Mouse (Mus musculus): ENCODE data around the gene Opcml.

Opcml gene

DNA sequence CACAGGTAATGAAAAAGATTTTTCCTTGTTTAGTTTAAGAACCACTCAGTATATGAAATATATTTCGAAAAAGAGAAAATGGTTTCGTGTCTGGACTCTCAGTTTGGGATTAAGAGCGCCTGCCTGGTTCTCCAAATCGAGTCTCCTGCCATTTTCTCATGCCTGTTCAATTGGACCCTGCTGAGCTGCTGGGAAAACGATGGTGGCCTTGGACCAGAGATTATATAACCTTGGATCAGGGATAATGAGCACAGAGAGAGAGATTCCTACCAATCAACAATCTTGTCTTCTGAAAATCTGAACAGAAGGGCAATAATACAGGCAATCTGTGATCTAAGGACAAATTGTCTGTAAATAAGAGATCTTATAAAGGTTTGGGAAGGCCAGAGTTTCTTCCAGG lies 962.3 kb downstream of the Opcml start:
- DNase-seq (ENCODE audit: low read depth, low spot score): no peak

DNA sequence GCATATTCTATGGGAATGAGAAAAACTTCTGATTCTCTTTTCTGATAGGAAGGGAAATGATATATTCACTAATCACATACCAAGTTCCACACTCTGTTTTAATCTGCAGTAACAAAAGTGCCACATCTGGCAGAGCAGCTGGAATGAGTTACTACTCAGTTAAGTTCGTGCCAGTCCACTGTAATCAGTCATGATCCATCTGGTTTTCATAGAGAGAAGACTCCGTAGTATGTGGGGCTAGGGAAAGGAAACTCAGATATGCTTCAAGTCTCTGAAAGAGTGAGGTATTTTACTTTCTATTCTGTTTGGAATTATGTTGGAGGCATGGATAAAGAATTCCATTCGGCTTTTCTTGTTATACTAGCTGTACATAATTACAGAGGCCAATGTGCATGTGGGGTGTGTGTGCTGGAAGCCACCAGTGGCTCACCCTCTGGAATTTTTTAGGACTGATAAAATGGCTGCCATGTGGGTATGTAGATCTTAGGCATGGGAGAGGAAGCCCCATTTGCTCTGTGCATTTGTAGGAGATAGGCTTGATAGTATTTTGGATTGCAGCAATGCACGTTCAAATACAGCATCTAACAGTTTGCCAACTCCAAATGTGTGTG lies 966.4 kb downstream of the Opcml start:
- DNase-seq (ENCODE audit: low read depth, low spot score): no peak

DNA sequence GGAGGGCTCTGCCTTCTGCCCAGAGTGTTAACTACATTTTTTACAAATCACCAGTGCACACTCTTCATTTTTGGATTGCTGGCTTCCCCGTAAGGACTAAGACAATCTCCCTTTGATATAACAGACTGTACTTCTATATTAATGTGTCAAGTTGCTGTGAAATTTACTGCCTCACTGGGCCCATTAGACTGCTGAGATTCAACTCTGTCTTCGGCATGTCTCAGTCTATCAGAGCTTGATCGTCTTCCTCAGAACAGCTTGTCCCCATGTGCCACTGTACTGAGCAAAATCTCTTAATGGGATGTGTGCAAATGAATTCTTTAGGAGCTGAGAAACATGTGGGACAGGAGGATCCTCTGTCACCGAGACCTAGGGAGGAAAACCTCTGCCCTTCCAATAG lies 970.9 kb downstream of the Opcml start:
- DNase-seq (ENCODE audit: low read depth, low spot score): no peak

GRCm38 (mm10) chr9:28764149-28764548 lies 973.6 kb downstream of the Opcml start:
- DNase-seq (ENCODE audit: low read depth, low spot score): no peak

- DNase-seq (ENCODE audit: low read depth, low spot score): no peak
Measured at GRCm38 (mm10) chr9:28776517-28777503, 986.2 kb downstream of the Opcml start.

DNA sequence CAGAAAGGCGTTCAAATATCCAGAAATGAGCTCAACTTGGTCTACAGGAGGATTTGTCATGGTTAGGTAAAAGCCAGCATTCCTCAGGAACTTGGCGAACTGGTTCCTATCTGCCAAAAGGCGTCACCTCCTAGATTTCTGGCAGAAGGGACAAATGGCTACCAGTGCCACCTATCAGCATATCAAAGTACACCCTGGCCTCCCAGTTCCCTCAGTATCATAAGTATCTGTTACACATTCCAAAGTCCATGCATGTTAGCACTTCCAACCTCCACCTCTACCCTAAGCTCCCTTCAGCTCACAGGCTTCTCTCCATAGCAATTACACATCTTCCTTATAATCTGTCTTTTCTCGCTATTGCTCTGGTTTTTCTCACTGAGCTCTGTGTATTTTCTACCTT lies 993.3 kb downstream of the Opcml start:
- no peak for DNase-seq (ENCODE audit: low read depth, low spot score)

DNA sequence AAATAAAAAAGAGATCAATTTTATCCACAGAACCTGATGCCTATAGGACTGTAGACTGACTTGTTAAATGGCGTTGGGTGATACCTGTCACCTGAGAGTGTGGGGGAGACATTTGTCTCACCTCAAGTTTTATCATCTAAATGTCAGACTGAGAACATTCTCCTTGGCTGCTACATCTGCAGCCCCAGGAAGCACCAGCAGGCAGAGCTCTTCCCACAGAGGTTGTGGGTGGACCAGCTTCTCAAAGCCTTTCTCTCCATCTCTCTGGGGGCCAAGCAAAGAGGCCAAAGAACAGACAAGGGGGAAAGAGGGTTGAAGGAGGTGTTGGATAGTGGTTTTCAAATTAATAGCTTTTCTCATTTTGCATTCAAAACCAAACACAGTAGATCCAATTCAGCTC lies 998.9 kb downstream of the Opcml start:
- DNase-seq (ENCODE audit: low read depth, low spot score): no peak

- no peak for DNase-seq (ENCODE audit: low read depth, low spot score)
Measured at GRCm38 (mm10) chr9:28800100-28800499, 1009.5 kb downstream of the Opcml start.

- DNase-seq (ENCODE audit: low read depth, low spot score): no peak
Measured at GRCm38 (mm10) chr9:28806666-28807065, 1016.1 kb downstream of the Opcml start.

GRCm38 (mm10) chr9:28822060-28822459 lies 1031.5 kb downstream of the Opcml start:
- no peak for DNase-seq (ENCODE audit: low read depth, low spot score)

- no peak for DNase-seq (ENCODE audit: low read depth, low spot score)
Measured at GRCm38 (mm10) chr9:28822466-28822865, 1031.9 kb downstream of the Opcml start.

DNA sequence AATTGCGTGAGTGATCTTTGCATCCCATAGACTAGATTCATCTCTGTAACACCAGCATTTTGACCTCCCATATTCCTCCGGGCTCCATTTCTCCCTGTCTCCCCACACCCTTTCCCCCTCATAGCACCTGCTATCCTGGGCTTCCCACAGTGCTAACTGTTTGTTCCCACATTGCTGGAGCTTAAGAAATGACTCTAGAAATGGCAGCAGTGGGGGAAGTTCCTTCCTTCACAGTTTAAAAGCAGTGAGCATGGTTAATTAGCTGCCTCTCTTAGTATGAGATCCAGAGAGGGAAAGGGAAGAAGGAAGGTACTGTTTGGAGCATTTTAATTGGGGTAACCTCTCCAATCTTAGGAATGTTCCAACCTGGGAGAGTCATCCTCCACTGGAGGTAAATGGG lies 1035.2 kb downstream of the Opcml start:
- DNase-seq (ENCODE audit: low read depth, low spot score): no peak

DNA sequence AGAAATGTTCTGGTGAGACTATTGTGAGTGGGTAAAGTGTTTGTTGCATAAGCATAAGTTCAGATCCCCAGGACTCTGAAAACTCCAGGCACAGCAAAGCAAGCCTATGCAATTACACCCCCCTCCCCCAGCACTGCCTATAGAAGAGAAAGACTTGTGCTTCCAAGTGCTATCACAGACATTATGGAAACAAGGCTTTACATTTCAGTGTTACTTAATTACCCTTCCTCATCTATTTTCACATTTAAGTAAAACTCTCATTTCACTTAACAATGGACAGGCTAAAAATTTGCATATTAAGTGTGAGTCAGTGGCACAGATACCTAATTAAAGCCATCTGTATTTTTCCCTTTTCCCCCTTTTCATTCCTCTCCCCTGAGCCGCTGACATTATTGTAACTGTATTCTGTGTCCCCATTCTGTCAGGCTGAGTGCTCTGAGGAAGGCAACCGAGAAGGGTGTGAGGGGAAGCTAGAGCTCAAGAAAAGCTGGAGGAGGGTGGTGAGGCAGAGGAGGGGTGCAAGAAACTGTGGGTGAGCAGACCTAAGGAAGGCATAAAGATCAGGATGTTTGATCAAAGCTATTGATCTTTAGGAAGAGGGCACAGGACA lies 1055.5 kb downstream of the Opcml start:
- DNase-seq (ENCODE audit: low read depth, low spot score): no peak

DNA sequence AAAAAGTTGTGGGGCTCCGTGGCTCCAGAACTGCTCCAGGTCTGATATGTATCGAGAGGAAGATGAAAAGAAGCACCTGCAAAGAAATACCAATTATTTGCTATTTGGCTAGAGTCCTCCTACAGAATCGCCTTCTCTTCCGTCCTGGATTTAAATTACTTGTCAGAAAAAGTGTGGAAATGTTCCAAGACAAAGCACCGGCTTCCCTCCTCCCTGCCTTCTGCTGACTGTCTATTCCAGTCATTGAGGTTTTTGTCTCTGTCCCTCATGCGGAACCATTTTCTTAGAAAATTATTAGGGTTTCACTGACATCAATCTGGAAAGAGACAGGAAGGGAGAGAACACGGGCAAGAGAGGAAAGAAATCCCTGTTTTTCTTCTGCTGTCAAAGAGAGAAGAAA lies 1065.3 kb downstream of the Opcml start:
- no peak for DNase-seq (ENCODE audit: low read depth, low spot score)

DNA sequence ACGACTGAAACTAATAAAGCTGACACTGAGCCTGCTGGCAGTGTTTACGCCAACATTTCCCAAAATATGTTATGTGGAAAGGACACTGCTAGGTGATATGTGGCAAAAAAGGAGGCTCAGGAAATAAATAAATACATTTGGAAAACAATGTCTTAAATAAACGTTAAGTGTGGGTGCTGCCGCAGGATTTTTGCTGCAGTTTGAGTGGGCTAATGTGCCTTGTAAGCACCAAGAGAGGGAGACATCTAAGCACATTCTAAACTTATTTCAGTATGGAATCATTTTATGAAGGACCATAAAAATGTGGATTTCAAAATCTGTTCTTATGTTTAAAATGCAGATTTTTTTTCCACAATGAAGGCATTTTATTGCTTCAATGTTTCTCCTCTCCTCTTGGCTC lies 1071.4 kb downstream of the Opcml start:
- DNase-seq (ENCODE audit: low read depth, low spot score): no peak

GRCm38 (mm10) chr9:28867256-28867655 lies 1076.7 kb downstream of the Opcml start:
- DNase-seq (ENCODE audit: low read depth, low spot score): no peak

DNA sequence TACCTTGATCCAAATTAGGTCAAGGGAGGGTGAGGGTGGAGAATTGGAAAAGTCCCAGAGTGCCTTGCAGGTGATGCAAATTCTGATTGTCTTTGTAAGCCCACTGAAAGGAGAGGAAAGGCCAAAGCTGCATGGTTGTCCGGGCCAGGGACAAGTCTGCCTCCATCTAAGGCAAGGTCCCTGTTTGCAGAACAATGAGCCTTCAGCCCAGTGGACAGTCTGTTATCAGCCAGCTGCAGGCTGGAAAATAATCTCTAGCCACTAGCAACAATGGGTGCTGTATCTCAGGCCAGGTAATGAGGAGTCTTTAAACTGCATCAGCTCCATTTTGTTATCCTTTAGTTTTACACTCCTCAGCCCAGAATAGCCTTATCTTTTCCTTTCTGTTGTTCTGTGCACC lies 1079.9 kb downstream of the Opcml start:
- DNase-seq (ENCODE audit: low read depth, low spot score): no peak

DNA sequence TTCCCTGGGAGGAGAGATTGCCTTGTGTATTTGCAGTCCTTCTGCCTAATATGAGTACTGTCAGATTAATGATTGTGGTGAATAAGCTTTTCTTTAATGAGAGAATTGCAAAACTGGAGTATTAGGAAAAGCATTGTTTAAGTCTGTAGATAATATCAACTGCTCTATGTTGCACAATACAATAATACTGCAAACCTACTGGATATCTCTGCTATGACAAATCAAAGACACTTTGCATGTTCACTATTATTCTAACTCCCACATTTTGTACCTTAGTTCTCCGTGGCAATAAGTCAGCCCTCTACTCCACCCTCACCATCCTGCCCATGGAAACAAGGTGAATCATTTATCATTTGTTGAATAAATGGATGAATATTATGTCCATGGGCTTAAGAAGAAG lies 1092.0 kb downstream of the Opcml start:
- no peak for DNase-seq (ENCODE audit: low read depth, low spot score)

- no peak for DNase-seq (ENCODE audit: low read depth, low spot score)
Measured at GRCm38 (mm10) chr9:28891611-28892010, 1101.0 kb downstream of the Opcml start.

DNA sequence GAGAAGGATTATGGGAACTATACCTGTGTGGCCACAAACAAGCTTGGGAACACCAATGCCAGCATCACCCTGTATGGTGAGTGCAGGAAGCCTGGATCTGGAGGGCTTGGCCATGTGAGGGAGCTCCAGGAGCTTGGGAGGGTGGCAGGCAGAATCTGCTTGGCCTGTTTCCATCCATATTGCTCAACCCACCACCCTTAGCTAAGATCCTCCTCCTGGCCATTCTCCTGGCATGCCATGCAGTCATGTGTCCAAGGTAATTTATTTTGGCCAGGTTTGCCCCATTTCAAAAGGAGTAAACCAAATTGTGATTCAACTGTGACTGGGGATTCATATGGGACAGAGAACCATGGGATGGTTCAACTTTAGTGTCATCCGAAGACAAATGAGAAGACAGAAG lies 1112.7 kb downstream of the Opcml start:
- DNase-seq (ENCODE audit: low read depth, low spot score): no peak

- no peak for DNase-seq (ENCODE audit: low read depth, low spot score)
Measured at GRCm38 (mm10) chr9:28909738-28910137, 1119.2 kb downstream of the Opcml start.

DNA sequence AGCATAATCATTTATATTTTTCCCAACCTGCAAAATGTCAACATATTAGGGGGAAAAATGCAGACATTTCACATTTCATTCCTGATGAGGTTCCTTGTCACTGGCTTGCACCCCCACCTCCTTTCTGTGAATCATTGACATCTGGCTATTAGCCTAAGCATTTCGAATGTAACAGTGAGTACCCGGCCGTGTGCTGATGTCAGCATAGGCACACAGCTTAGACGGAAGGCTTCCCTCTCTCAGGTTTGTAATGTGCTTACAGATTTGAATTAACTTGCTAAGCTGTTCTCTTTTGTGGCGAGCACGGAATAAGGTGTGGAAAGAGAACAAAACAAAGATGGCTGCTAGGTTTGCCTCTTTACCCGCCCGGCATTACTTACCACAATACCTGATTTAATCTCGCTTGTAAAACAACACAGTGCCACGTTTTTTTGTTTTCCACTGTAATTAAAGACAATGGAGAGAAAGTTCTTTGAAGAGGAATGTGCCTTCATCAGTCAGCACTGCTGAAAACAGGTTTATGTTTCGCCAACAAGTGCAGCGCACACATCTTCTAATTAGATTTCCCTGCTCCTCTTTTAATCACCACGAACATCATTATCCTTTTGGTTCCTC lies 1121.1 kb downstream of the Opcml start:
- DNase-seq (ENCODE audit: low read depth, low spot score): no peak
